Mouse (Mus musculus) thymus, adult 2 months (tissue): ENCODE measurements around the gene Prkag1.

Source experiments
- CTCF ChIP-seq: fragments of 200-500 bp; IDR thresholded peaks from 2 replicates; pipeline ENCODE4 v1.5.1; 2012; ENCODE audit warnings: mild to moderate bottlenecking, control low read depth, low read length, moderate library complexity, borderline replicate concordance; ENCODE audit not compliant: control insufficient read depth, poor library complexity, insufficient read depth; ENCODE audit errors: extremely low read depth
- POLR2A ChIP-seq: fragments of 200-500 bp; IDR thresholded peaks from 2 replicates; pipeline ENCODE4 v1.6.1; 2012; ENCODE audit warnings: mild to moderate bottlenecking, low read length, control low read depth, moderate library complexity; ENCODE audit not compliant: control insufficient read depth, poor library complexity, insufficient read depth; ENCODE audit errors: extremely low read depth

DNA sequence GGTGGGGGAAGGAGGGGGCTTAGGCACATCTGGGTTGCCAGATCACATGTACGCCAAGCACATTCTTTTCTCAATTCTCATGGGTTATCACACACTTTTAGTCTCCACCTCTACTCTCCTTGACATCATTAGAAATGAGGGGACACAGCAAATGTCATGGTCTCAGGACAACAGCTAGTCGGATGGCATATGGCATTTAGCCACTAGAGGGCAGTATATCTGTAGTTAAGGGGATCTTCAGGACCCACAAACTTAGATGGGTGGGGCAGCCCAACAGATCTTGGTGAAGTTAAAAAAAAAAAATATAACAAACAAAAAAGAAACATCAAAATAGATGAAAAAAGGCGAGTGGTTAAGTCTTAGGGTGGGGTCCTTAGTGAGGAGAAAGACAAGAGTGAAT is 46.0 kb upstream of the Prkag1 start:
- TF ChIP-seq POLR2A, result no peak
- no peak for TF ChIP-seq CTCF
